In genomic region chr11:36484466-36485069, GRCm38 (mm10) we compare ENCODE assay signal across 24 mouse cellular contexts.
A peak's percentile ranks its signal among the peaks of the same experiment; 100 is the strongest.
DNase-seq lines count a peak whose midpoint lies in the region; ATAC-seq and TF ChIP-seq lines count a peak whose summit lies in the region.
"Had no signal": no experiment of that assay in that cellular context is flagged by ENCODE, and none has a peak within 500 bp of the region (broad histone marks: within the 10 kb centered on the region; RNA-seq: fewer than 3 reads in every experiment).

No protein-coding gene starts in this region.

- H3K9me3 ChIP-seq in forebrain, embryonic 13.5 days (replicated peaks) = no peaks in the 10 kb centered on the region
- H3K9me3 ChIP-seq in forebrain, embryonic 11.5 days (ENCODE audit: control insufficient read depth, low read length) = no peaks in the 10 kb centered on the region
- no peaks in the 10 kb centered on the region for H3K9me3 ChIP-seq in midbrain, embryonic 13.5 days
- no peaks in the 10 kb centered on the region for H3K9me3 ChIP-seq in midbrain, embryonic 11.5 days (ENCODE audit: control insufficient read depth, low read length)
- H3K9me3 ChIP-seq: forebrain, embryonic 10.5 days; heart, embryonic 10.5 days; liver, embryonic 13.5 days; lung, embryonic 15.5 days; neural tube, embryonic 12.5 days; stomach, embryonic 15.5 days had no signal

- no peak for TF ChIP-seq POLR2A in testis, adult 2 months (IDR thresholded peaks at IDR 0.05; ENCODE audit: control insufficient read depth, low read depth, low read length)
- TF ChIP-seq POLR2A in kidney, adult 2 months (IDR thresholded peaks at IDR 0.05; ENCODE audit: low read depth, low read length) = no peak

- peaks cover 27% of the 10 kb centered on the region for H3K4me1 ChIP-seq in forebrain, embryonic 13.5 days
- no peaks in the 10 kb centered on the region for H3K4me1 ChIP-seq in forebrain, embryonic 11.5 days (replicated peaks; ENCODE audit: control insufficient read depth, insufficient read depth, low read length)
- H3K4me1 ChIP-seq in midbrain, embryonic 13.5 days (replicated peaks) = peaks cover 57% of the 10 kb centered on the region
- H3K4me1 ChIP-seq in midbrain, embryonic 11.5 days (ENCODE audit: control insufficient read depth, insufficient read depth, low read length) = 0 out of 2 replicates have a peak, but pooled peaks cover 2% of the 10 kb centered on the region
- H3K4me1 ChIP-seq in testis, adult 2 months (ENCODE audit: control insufficient read depth, insufficient read depth, low read length) = no peaks in the 10 kb centered on the region; the same call in 1 of the 2 replicates
- H3K4me1 ChIP-seq in kidney, adult 2 months (ENCODE audit: control insufficient read depth, insufficient read depth, low read length) = no peaks in the 10 kb centered on the region
- H3K4me1 ChIP-seq: forebrain, embryonic 10.5 days; liver, embryonic 13.5 days; stomach, embryonic 15.5 days had no signal

- ATAC-seq in forebrain, embryonic 13.5 days = no peak; the same call in 1 of the 2 replicates
- no peak for ATAC-seq in forebrain, embryonic 11.5 days (replicated peaks; ENCODE audit: low FRiP score)
- ATAC-seq in midbrain, embryonic 13.5 days = peak; percentile 51
- ATAC-seq in midbrain, embryonic 11.5 days (ENCODE audit: low FRiP score) = no peak
- ATAC-seq: inflammation-experienced regulatory T-cells, adult 6 months had no signal

- no peak overlapping the region for H3K4me2 ChIP-seq in forebrain, embryonic 13.5 days
- no peak overlapping the region for H3K4me2 ChIP-seq in forebrain, embryonic 11.5 days (ENCODE audit: low read depth, low read length, severe bottlenecking)
- no peak overlapping the region for H3K4me2 ChIP-seq in midbrain, embryonic 13.5 days (replicated peaks)
- H3K4me2 ChIP-seq in midbrain, embryonic 11.5 days = no peak overlapping the region
- H3K4me2 ChIP-seq: liver, embryonic 13.5 days; lung, embryonic 15.5 days; neural tube, embryonic 12.5 days; stomach, embryonic 15.5 days had no signal

- DNase-seq in forebrain, embryonic 11.5 days (ENCODE audit: low spot score) = no peak
- DNase-seq in midbrain, embryonic 11.5 days (ENCODE audit: low spot score, missing footprints) = no peak
- no peak for DNase-seq in testis, postnatal 10 days (ENCODE audit: low spot score)
- DNase-seq in kidney, adult 2 months = no peak
- DNase-seq in thymus, postnatal 14 days = no peak
- DNase-seq: adrenal gland, postnatal 14 days; cerebellum, adult 8-10 months; gastrocnemius, postnatal 25 days; heart, postnatal 10 days; kidney, adult 9 months; kidney, postnatal 36 days; liver, embryonic 13.5 days; spleen, adult 18-20 months; thymus, postnatal 4 days had no signal

- no peak overlapping the region for H3K9ac ChIP-seq in forebrain, embryonic 13.5 days
- no peak overlapping the region for H3K9ac ChIP-seq in forebrain, embryonic 11.5 days (ENCODE audit: low read length)
- no peak overlapping the region for H3K9ac ChIP-seq in midbrain, embryonic 13.5 days (replicated peaks)
- no peak overlapping the region for H3K9ac ChIP-seq in midbrain, embryonic 11.5 days (ENCODE audit: low read length)
- H3K9ac ChIP-seq: liver, embryonic 13.5 days; lung, embryonic 15.5 days; neural tube, embryonic 12.5 days; stomach, embryonic 15.5 days had no signal

- no peaks in the 10 kb centered on the region for H3K36me3 ChIP-seq in forebrain, embryonic 13.5 days (ENCODE audit: poor library complexity, severe bottlenecking)
- no peaks in the 10 kb centered on the region for H3K36me3 ChIP-seq in forebrain, embryonic 11.5 days (ENCODE audit: control insufficient read depth, insufficient read depth, low read length)
- H3K36me3 ChIP-seq in midbrain, embryonic 13.5 days = no peaks in the 10 kb centered on the region
- no peaks in the 10 kb centered on the region for H3K36me3 ChIP-seq in midbrain, embryonic 11.5 days (ENCODE audit: control insufficient read depth, insufficient read depth, low read length)
- H3K36me3 ChIP-seq in testis, adult 2 months (ENCODE audit: control insufficient read depth, insufficient read depth, low read length) = no peaks in the 10 kb centered on the region
- no peaks in the 10 kb centered on the region for H3K36me3 ChIP-seq in kidney, adult 2 months (ENCODE audit: control insufficient read depth, insufficient read depth, low read length)
- H3K36me3 ChIP-seq: forebrain, embryonic 10.5 days; heart, embryonic 10.5 days; liver, embryonic 13.5 days; lung, embryonic 15.5 days; neural tube, embryonic 12.5 days; stomach, embryonic 15.5 days had no signal

- 58% methylated on average over 8 of the region's 8 CpGs for WGBS in forebrain, embryonic 13.5 days
- 64% methylated on average over 8 of the region's 8 CpGs for WGBS in forebrain, embryonic 11.5 days
- WGBS in midbrain, embryonic 13.5 days = 39% methylated on average over 8 of the region's 8 CpGs
- 48% methylated on average over 8 of the region's 8 CpGs for WGBS in midbrain, embryonic 11.5 days
- 51% methylated on average over 8 of the region's 8 CpGs for WGBS in kidney, adult 2 months

- 0 out of 2 replicates have a peak overlapping the region, but pooled peaks have one; percentile 2 for H3K27ac ChIP-seq in forebrain, embryonic 13.5 days
- no peak overlapping the region for H3K27ac ChIP-seq in forebrain, embryonic 11.5 days (ENCODE audit: low read depth, low read length)
- H3K27ac ChIP-seq in midbrain, embryonic 13.5 days = peak overlapping the region; percentile 69
- no peak overlapping the region for H3K27ac ChIP-seq in midbrain, embryonic 11.5 days (ENCODE audit: low read depth, low read length)
- no peak overlapping the region for H3K27ac ChIP-seq in testis, adult 2 months (ENCODE audit: control insufficient read depth, insufficient read depth, low read depth, low read length)
- H3K27ac ChIP-seq in kidney, adult 2 months (ENCODE audit: insufficient read depth, low read depth, low read length) = no peak overlapping the region
- H3K27ac ChIP-seq: forebrain, embryonic 10.5 days; heart, embryonic 10.5 days; liver, embryonic 13.5 days; lung, embryonic 15.5 days; macrophage; neural tube, embryonic 12.5 days; stomach, embryonic 15.5 days had no signal

- no peak overlapping the region for H3K4me3 ChIP-seq in forebrain, embryonic 13.5 days
- no peak overlapping the region for H3K4me3 ChIP-seq in forebrain, embryonic 11.5 days (ENCODE audit: low read depth, low read length)
- no peak overlapping the region for H3K4me3 ChIP-seq in midbrain, embryonic 13.5 days (replicated peaks)
- H3K4me3 ChIP-seq in midbrain, embryonic 11.5 days (ENCODE audit: low read depth, low read length) = no peak overlapping the region
- H3K4me3 ChIP-seq in testis, adult 2 months (ENCODE audit: control insufficient read depth, low read depth, low read length) = peak overlapping the region; percentile 55
- no peak overlapping the region for H3K4me3 ChIP-seq in kidney, adult 2 months (ENCODE audit: insufficient read depth, low read depth, low read length)
- H3K4me3 ChIP-seq: forebrain, embryonic 10.5 days; heart, embryonic 10.5 days; liver, embryonic 13.5 days; lung, embryonic 15.5 days; neural tube, embryonic 12.5 days; stomach, embryonic 15.5 days had no signal

- TF ChIP-seq CTCF in testis, adult 2 months (IDR thresholded peaks at IDR 0.05; ENCODE audit: control insufficient read depth, insufficient read depth, insufficient replicate concordance, low read depth, low read length) = no peak
- no peak for TF ChIP-seq CTCF in kidney, adult 2 months (conservative IDR thresholded peaks at IDR 0.05; ENCODE audit: insufficient read depth, insufficient read length, low read depth, low read length)

- H3K27me3 ChIP-seq in forebrain, embryonic 13.5 days = no peaks in the 10 kb centered on the region
- H3K27me3 ChIP-seq in forebrain, embryonic 11.5 days (ENCODE audit: control insufficient read depth, insufficient read depth, low read length) = no peaks in the 10 kb centered on the region
- H3K27me3 ChIP-seq in midbrain, embryonic 13.5 days = no peaks in the 10 kb centered on the region
- H3K27me3 ChIP-seq in midbrain, embryonic 11.5 days (ENCODE audit: control insufficient read depth, insufficient read depth, low read length) = no peaks in the 10 kb centered on the region
- no peaks in the 10 kb centered on the region for H3K27me3 ChIP-seq in testis, adult 2 months (ENCODE audit: control insufficient read depth, insufficient read depth, low read length)
- H3K27me3 ChIP-seq in kidney, adult 2 months (replicated peaks; ENCODE audit: control insufficient read depth, insufficient read depth, low read length) = no peaks in the 10 kb centered on the region
- H3K27me3 ChIP-seq: liver, embryonic 13.5 days; neural tube, embryonic 12.5 days; stomach, embryonic 15.5 days had no signal

Comparison
In these comparisons a context has a peak if more than half of its experiments do, and no peak if none do; other contexts are left out.
1. H3K27ac ChIP-seq: peak in forebrain, embryonic 13.5 days (single experiment) and midbrain, embryonic 13.5 days (single experiment); none in forebrain, embryonic 11.5 days (single experiment), midbrain, embryonic 11.5 days (single experiment), testis, adult 2 months (single experiment) and kidney, adult 2 months (single experiment).